Mouse (Mus musculus): ENCODE measurements around the gene Gm20888. TPM values are rescaled to one million over a fixed set of nuclear protein-coding genes. Genes with fewer than 3 reads are reported as not detected.

The Gm20888 gene
- polyA plus RNA-seq (2015; fragmentation: Nextera tagmentation; extraction: Ambion mirVana): not detected in 2 replicates

DNA sequence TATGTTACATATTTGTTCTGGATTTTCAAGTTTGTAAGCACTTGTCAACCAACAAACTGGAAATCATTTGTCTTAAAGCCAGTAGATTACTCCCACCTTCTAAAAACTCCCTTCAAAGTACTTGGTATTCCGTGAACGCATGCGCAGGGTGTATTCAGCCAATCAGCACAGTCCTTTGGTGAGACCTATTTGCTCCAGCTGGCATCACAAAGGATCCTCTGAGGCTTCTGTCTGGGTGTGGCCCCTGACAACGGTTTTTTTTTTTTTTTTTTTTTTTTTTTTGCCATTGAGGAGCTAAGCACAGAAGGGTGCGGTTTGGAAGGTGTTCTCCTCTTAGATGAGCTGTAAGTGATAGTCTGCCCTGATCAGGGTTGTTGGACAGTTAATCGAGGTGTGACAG, at the start of gene Gm20888:
Gene Gm20888 (plus strand): TSS at position 301 of the 400 bp plus-strand sequence.

Other genes with a start within 250 kb of the Gm20888 start
- not detected in 2 replicates for gene Gm21118, start 168.2 kb upstream of the Gm20888 start, polyA plus RNA-seq (2015; fragmentation: Nextera tagmentation; extraction: Ambion mirVana)
- not detected in 2 replicates for gene Gm29423, start 138.6 kb upstream of the Gm20888 start, polyA plus RNA-seq (2015; fragmentation: Nextera tagmentation; extraction: Ambion mirVana)
- gene Gm29644, start 138.5 kb upstream of the Gm20888 start, polyA plus RNA-seq (2015; fragmentation: Nextera tagmentation; extraction: Ambion mirVana): not detected in 2 replicates

All from spleen, postnatal 0 days (tissue).